Mouse (Mus musculus) lung, adult 2 months (tissue): Measurements from ENCODE around the gene Adh1.

Experiments used
- CTCF ChIP-seq: fragments of 200-500 bp; IDR thresholded peaks from 2 replicates; pipeline ENCODE4 v1.5.1; 2011; ENCODE audit warnings: mild to moderate bottlenecking, low read length, control low read depth; ENCODE audit not compliant: insufficient read depth
- POLR2A ChIP-seq: fragments of 200-500 bp; IDR thresholded peaks from 2 replicates; pipeline ENCODE4 v1.6.1; 2011; ENCODE audit warnings: low read depth, mild to moderate bottlenecking, control low read depth, low read length, borderline replicate concordance; ENCODE audit errors: extremely low read depth

DNA sequence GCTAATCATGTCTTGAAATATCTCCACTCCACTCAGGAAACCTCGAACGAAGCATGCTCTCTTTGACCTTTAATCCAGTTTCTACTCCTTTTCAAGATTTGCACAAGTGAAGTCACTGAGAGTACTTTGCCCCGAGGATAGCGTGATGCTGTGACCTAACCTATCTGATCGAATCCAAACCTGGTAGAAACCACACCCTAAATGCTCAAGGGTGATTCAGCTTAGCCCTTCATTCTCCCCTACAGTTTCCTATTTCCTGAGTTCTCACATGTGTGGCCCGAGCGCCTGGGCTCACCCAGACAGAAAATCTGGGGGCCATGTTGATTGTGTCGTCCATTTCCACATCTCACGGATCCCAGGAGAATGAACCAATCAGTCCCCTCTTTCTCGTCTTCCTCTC is 22.7 kb upstream of the Adh1 start:
- no peak for TF ChIP-seq CTCF
- no peak for TF ChIP-seq POLR2A
